Mouse (Mus musculus) Patski (cell line): ENCODE results near the gene Gm45062. TPM values are rescaled to one million over a fixed set of nuclear protein-coding genes. Genes with fewer than 3 reads are reported as not detected.
"Not testable (repeated sequence)": the region's sequence is repeated elsewhere in the genome, so short reads cannot be mapped to it uniquely, and the experiment has no call there.

ENCODE experiments used
- ATAC-seq: fragments of 100-300 bp; one replicate; pipeline ENCODE4 v1.8.0; 2021
- CTCF ChIA-PET: fragments of 350-600 bp; sonication (Branson Sonifier 250); formaldehyde crosslinking; loops from one replicate; lab custom pipeline; 2022; ENCODE audit warnings: inconsistent platforms; lab: Charles Lee
- POLR2A ChIA-PET: fragments of 350-600 bp; sonication (Branson Sonifier 250); formaldehyde crosslinking; loops from one replicate; lab custom pipeline; 2022; ENCODE audit warnings: antibody characterized with exemption, inconsistent platforms; lab: Charles Lee
- DNase-seq: peaks from one replicate; pipeline ENCODE4 v3.0.0-alpha.2; 2011; ENCODE audit warnings: low read depth, low spot score
- H3K27me3 ChIP-seq: fragments of 371-371 bp; one replicate; pipeline ENCODE4 v1.5.1; 2021
- CTCF ChIP-seq: fragments of 100-300 bp; IDR thresholded peaks from one replicate; pipeline ENCODE4 v1.5.1; 2021
- in situ Hi-C: fragments of 300-500 bp; cut with MboI; formaldehyde crosslinking; loops from 3 replicates; pipeline ENCODE4 v1.11.1; 2018; ENCODE audit warnings: low pct_unique_long_range_greater_than_20kb, mixed read lengths
- polyA plus RNA-seq: library from polyadenylated mRNA; unstranded; gene quantifications from one replicate; pipeline ENCODE4 v1.2.3, GENCODE M21; 2021

Gene Gm45062
- polyA plus RNA-seq, 1 experiment from 2014 or later, result 3.9 TPM

- TF ChIP-seq CTCF, result no peak
Measured at GRCm38 (mm10) chr6:8519687-8520086, 260.4 kb downstream of the Gm45062 start.

GRCm38 (mm10) chr6:8521231-8521630, 262.0 kb downstream of the Gm45062 start:
- CTCF ChIA-PET, result interaction anchor here (1.6 kb wide), 1 partner anchor 9 kb away, joined by 5 read pairs; no protein-coding TSS in a partner anchor
- ATAC-seq (no peak), DNase-seq (no peak)
- TF ChIP-seq CTCF, result no peak
- in situ Hi-C loops, result loop anchor here (25.0 kb wide), 1 partner anchor 659 kb away; no protein-coding TSS in a partner anchor
- POLR2A ChIA-PET, result no interaction called here
- H3K27me3 ChIP-seq, result no peaks in the 10 kb centered on the region

More at GRCm38 (mm10) chr6:8519687-8520086, 260.4 kb downstream of the Gm45062 start:
- no peaks in the 10 kb centered on the region for H3K27me3 ChIP-seq
- ChIA-PET CTCF (no interaction called here), POLR2A (no interaction called here)
- ATAC-seq (no peak), DNase-seq (no peak)
- in situ Hi-C loops, result loop anchor here (10.0 to 25.0 kb wide), 3 partner anchors 215 to 657 kb away; no protein-coding TSS in a partner anchor

GRCm38 (mm10) chr6:8524717-8525116, 265.5 kb downstream of the Gm45062 start:
- TF ChIP-seq CTCF, result no peak
- in situ Hi-C loops, result loop anchor here (25.0 kb wide), 1 partner anchor 662 kb away; no protein-coding TSS in a partner anchor
- CTCF ChIA-PET, result interaction anchor here (0.8 to 1.3 kb wide), 2 partner anchors 9 to 250 kb away, joined by 3 to 4 read pairs; no protein-coding TSS in a partner anchor
- H3K27me3 ChIP-seq, result no peaks in the 10 kb centered on the region
- POLR2A ChIA-PET, result no interaction called here
- ATAC-seq (no peak), DNase-seq (no peak)

GRCm38 (mm10) chr6:8531104-8531894, 272.0 kb downstream of the Gm45062 start:
- ATAC-seq (no peak), DNase-seq (no peak)
- POLR2A ChIA-PET, result no interaction called here
- H3K27me3 ChIP-seq, result no peaks in the 10 kb centered on the region
- in situ Hi-C loops, result no loop called here
- CTCF ChIA-PET, result interaction anchor here (0.7 to 1.2 kb wide), 2 partner anchors 14 to 20 kb away, joined by 4 to 5 read pairs; no protein-coding TSS in a partner anchor
- no peak for TF ChIP-seq CTCF

- in situ Hi-C loops, result no loop called here
- no peak for DNase-seq
Measured at GRCm38 (mm10) chr6:8536944-8537343, 277.7 kb downstream of the Gm45062 start.

GRCm38 (mm10) chr6:8541531-8541930, 282.3 kb downstream of the Gm45062 start:
- DNase-seq, CTCF ChIA-PET, H3K27me3 ChIP-seq, in situ Hi-C loops, ATAC-seq, POLR2A ChIA-PET: not testable (repeated sequence)

More at GRCm38 (mm10) chr6:8536944-8537343, 277.7 kb downstream of the Gm45062 start:
- no peaks in the 10 kb centered on the region for H3K27me3 ChIP-seq
- no peak for TF ChIP-seq CTCF
- no peak for ATAC-seq
- POLR2A ChIA-PET, result interaction anchor here (0.5 kb wide), 1 partner anchor 13 kb away, joined by 3 read pairs; no protein-coding TSS in a partner anchor
- CTCF ChIA-PET, result interaction anchor here (1.0 to 2.1 kb wide), 4 partner anchors 9 to 130 kb away, joined by 3 to 9 read pairs (median 3); no protein-coding TSS in a partner anchor

- ChIA-PET CTCF (no interaction called here), POLR2A (no interaction called here)
- TF ChIP-seq CTCF, result no peak
- no peaks in the 10 kb centered on the region for H3K27me3 ChIP-seq
- DNase-seq (no peak), ATAC-seq (no peak)
- in situ Hi-C loops, result no loop called here
Measured at GRCm38 (mm10) chr6:8544822-8545221, 285.6 kb downstream of the Gm45062 start.

GRCm38 (mm10) chr6:8545780-8546179, 286.5 kb downstream of the Gm45062 start:
- DNase-seq (no peak), ATAC-seq (no peak)
- H3K27me3 ChIP-seq, result no peaks in the 10 kb centered on the region
- CTCF ChIA-PET, result interaction anchor here (1.4 kb wide), 1 partner anchor 12 kb away, joined by 3 read pairs; no protein-coding TSS in a partner anchor
- in situ Hi-C loops, result no loop called here
- no peak for TF ChIP-seq CTCF
- POLR2A ChIA-PET, result no interaction called here

GRCm38 (mm10) chr6:8551155-8551554, 291.9 kb downstream of the Gm45062 start:
- CTCF ChIA-PET, result no interaction called here
- DNase-seq (no peak), ATAC-seq (no peak)
- POLR2A ChIA-PET, result no interaction called here
- in situ Hi-C loops, result no loop called here
- no peak for TF ChIP-seq CTCF
- H3K27me3 ChIP-seq, result no peaks in the 10 kb centered on the region

GRCm38 (mm10) chr6:8556849-8557571, 297.8 kb downstream of the Gm45062 start:
- ATAC-seq, result no peak
- H3K27me3 ChIP-seq, result no peaks in the 10 kb centered on the region
- POLR2A ChIA-PET, result interaction anchor here (0.6 kb wide), 1 partner anchor 225 kb away, joined by 3 read pairs; no protein-coding TSS in a partner anchor
- CTCF ChIA-PET, result no interaction called here
- no peak for TF ChIP-seq CTCF
- no peak for DNase-seq
- in situ Hi-C loops, result no loop called here
